Mouse (Mus musculus): ENCODE data around the gene 1700016H13Rik. TPM values are rescaled to one million over a fixed set of nuclear protein-coding genes. Genes with fewer than 3 reads are reported as not detected.

1700016H13Rik gene
- polyA plus RNA-seq, 1 experiment from 2014 or later = 0.28 TPM

DNA sequence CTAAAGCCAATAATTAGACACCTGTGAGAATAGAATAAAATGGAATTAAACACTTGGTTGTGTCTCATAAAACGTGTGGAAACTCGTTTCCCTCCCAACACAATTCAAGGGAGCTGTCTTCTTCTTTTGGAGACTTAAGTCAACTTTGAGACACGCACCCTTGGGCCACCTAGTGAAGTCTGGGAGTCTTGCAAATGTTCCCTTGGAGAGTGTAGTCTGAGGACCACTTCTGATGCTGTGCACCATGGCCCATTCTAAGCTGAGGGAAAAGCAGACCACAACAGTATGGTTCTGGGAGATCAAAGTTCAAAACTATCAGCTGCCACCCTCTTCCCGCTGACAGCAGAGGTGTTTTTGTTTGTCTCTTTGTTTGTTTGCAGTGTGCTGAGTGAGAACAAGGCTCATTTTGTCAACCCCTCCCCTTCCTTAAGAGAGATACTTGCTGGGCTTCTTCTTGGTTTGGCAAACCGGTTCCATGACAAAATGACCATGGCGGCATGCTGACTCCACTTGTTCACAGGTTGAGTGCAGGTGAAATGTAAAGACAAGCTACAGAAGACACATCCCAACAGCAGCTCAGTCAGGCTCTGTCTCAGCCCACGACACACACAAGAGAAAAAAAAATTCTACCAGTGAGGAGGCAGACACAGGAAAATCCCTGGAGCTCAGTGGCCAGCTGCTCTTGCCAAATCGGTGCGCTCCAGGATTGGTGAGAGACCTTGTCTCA is 25.8 kb downstream of the 1700016H13Rik start:
- 76% methylated on average over 9 of the region's 9 CpGs for WGBS

DNA sequence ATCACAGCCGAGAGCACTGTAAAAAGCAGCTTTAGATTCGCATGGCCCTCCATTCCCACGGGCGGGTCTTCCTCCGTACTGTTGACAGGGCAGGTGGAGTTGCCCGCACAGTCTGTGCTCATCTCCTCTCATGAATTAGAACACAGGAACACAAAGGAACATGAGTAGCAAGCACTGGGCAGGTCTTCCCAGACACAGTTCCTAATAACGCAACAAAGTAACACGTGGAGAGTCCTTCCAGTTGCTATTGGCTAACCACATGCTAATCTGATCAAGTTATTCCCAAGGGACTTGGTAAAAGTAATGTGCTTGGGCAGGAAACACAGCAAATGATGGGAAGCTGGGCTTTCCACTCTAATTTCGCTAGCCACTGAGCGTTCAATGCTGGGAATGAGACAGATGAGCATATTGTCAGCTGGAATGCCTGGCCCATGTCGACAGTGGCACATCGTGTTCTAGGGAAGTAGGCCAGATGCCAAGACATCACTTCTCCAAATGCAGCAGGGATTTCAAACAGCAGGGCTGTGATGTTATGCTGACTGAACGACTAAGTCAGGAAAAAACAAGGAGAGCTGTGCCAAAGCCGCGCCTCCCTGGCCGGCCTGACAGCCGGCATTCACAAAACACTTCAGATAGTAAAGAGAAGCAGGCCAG is 26.6 kb downstream of the 1700016H13Rik start, which contains the start of gene Slc10a6:
Slc10a6 (minus strand) TSS at position 293 of the 654 bp plus-strand sequence.
- DNase-seq (ENCODE audit: low spot score) = no peak
- WGBS = 66% methylated on average over 17 of the region's 17 CpGs
- H3K27ac ChIP-seq (replicated peaks; ENCODE audit: low read depth, low read length) = no peak within 1 kb of the TSS

More for the DNA sequence above, 25.8 kb downstream of the 1700016H13Rik start:
- Histone ChIP-seq H3K27ac (replicated peaks; ENCODE audit: low read depth, low read length) (no peak overlapping the region), H3K4me3 (ENCODE audit: low read depth, low read length) (no peak overlapping the region), H3K9ac (replicated peaks; ENCODE audit: low read length) (no peak overlapping the region), H3K4me2 (ENCODE audit: low read depth, low read length) (no peak overlapping the region), H3K4me1 (ENCODE audit: control insufficient read depth, insufficient read depth, low read length) (no peaks in the 10 kb centered on the region), H3K27me3 (ENCODE audit: control insufficient read depth, insufficient read depth, low read length) (no peaks in the 10 kb centered on the region), H3K9me3 (replicated peaks; ENCODE audit: control insufficient read depth, low read length) (no peaks in the 10 kb centered on the region), H3K36me3 (replicated peaks; ENCODE audit: control insufficient read depth, insufficient read depth, low read depth, low read length) (no peaks in the 10 kb centered on the region)
- no peak for ATAC-seq (replicated peaks; ENCODE audit: insufficient number of reproducible peaks, low FRiP score, low TSS enrichment, low read depth)
- no peak for DNase-seq (ENCODE audit: low spot score)

DNA sequence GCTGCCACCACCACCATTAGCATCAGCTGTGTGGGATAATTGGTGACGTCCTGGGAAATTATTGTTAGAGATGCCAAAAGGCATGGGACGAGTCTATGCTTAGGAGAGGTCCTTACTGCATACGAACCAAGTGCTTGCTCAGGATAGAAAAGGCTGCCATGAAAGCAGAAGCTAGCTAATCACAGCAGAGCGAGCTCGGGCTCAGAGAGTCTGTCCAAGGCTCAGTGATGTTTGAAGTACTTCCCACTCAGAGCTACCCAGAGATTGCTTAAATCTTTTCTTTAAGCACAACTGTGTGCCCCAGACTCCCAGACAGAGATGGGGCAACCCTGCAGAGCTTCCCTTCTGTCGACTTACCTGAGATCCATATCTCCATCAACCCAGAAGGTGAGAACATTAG is 27.3 kb downstream of the 1700016H13Rik start:
- Histone ChIP-seq H3K27me3 (ENCODE audit: control insufficient read depth, insufficient read depth, low read length) (no peaks in the 10 kb centered on the region), H3K27ac (replicated peaks; ENCODE audit: low read depth, low read length) (no peak overlapping the region), H3K9ac (replicated peaks; ENCODE audit: low read length) (no peak overlapping the region), H3K4me3 (ENCODE audit: low read depth, low read length) (no peak overlapping the region), H3K4me1 (ENCODE audit: control insufficient read depth, insufficient read depth, low read length) (no peaks in the 10 kb centered on the region), H3K36me3 (replicated peaks; ENCODE audit: control insufficient read depth, insufficient read depth, low read depth, low read length) (no peaks in the 10 kb centered on the region), H3K9me3 (replicated peaks; ENCODE audit: control insufficient read depth, low read length) (no peaks in the 10 kb centered on the region), H3K4me2 (ENCODE audit: low read depth, low read length) (no peak overlapping the region)
- DNase-seq (ENCODE audit: low spot score) = no peak
- ATAC-seq (replicated peaks; ENCODE audit: insufficient number of reproducible peaks, low FRiP score, low TSS enrichment, low read depth) = no peak
- WGBS = 77% methylated on average over 6 of the region's 6 CpGs

More for the DNA sequence above, 26.6 kb downstream of the 1700016H13Rik start, which contains the start of gene Slc10a6:
- H3K9ac ChIP-seq (replicated peaks; ENCODE audit: low read length) = no peak within 1 kb of the TSS
- H3K4me3 ChIP-seq (ENCODE audit: low read depth, low read length) = no peak within 1 kb of the TSS
- no peaks in the 10 kb centered on the region for H3K36me3 ChIP-seq (replicated peaks; ENCODE audit: control insufficient read depth, insufficient read depth, low read depth, low read length)
- ATAC-seq (replicated peaks; ENCODE audit: insufficient number of reproducible peaks, low FRiP score, low TSS enrichment, low read depth) = no peak
- H3K9me3 ChIP-seq (replicated peaks; ENCODE audit: control insufficient read depth, low read length) = no peaks in the 10 kb centered on the region
- H3K4me2 ChIP-seq (ENCODE audit: low read depth, low read length) = no peak within 1 kb of the TSS
- no peaks in the 10 kb centered on the region for H3K27me3 ChIP-seq (ENCODE audit: control insufficient read depth, insufficient read depth, low read length)
- no peaks in the 10 kb centered on the region for H3K4me1 ChIP-seq (ENCODE audit: control insufficient read depth, insufficient read depth, low read length)

DNA sequence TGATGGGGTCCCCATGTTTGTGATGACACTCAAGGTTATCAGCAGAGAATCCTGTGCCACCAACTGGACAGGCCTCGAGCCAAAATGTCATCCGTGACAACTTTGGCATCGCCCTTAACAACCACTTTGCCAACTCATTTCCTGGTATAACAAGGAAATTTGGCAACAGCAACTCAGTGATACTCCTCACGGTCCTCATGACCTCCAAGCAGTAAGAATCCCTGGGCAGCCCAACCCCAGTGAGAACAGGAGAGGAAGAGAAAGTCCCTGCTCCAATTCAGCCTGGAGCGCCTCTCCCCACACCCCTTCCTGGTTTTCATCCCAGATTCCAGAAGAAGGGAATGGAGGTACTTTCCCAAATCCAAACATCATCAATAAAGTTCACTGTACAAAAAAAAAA is 31.0 kb downstream of the 1700016H13Rik start:
- ATAC-seq (replicated peaks; ENCODE audit: insufficient number of reproducible peaks, low FRiP score, low TSS enrichment, low read depth) (no peak), DNase-seq (ENCODE audit: low spot score) (no peak)
- H3K4me2 ChIP-seq (ENCODE audit: low read depth, low read length) = no peak overlapping the region
- H3K4me3 ChIP-seq (ENCODE audit: low read depth, low read length) = no peak overlapping the region
- H3K27me3 ChIP-seq (ENCODE audit: control insufficient read depth, insufficient read depth, low read length) = no peaks in the 10 kb centered on the region
- H3K9me3 ChIP-seq (replicated peaks; ENCODE audit: control insufficient read depth, low read length) = no peaks in the 10 kb centered on the region
- no peak overlapping the region for H3K9ac ChIP-seq (replicated peaks; ENCODE audit: low read length)
- H3K36me3 ChIP-seq (replicated peaks; ENCODE audit: control insufficient read depth, insufficient read depth, low read depth, low read length) = no peaks in the 10 kb centered on the region
- no peaks in the 10 kb centered on the region for H3K4me1 ChIP-seq (ENCODE audit: control insufficient read depth, insufficient read depth, low read length)
- 90% methylated on average over 5 of the region's 5 CpGs for WGBS
- no peak overlapping the region for H3K27ac ChIP-seq (replicated peaks; ENCODE audit: low read depth, low read length)

DNA sequence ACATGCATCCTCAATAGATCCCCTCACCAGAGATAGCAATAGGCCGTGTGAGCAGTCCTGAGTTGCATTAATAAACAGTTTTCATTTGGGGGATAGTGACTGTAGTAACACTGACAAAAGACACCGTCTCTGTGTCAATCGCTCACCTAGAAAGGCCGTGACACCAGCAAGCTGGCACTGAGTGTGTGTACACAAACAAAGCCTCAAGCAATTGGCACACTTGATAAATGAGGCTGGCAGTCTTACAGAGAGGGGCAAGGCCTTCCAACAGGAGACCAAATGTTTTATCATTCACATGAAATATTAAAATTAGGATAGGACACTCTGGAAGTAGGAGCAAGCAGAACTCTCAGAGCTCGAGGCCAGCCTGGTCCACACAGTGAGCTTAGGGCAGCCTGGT is 33.5 kb downstream of the 1700016H13Rik start:
- no peak overlapping the region for H3K4me2 ChIP-seq (ENCODE audit: low read depth, low read length)

DNA sequence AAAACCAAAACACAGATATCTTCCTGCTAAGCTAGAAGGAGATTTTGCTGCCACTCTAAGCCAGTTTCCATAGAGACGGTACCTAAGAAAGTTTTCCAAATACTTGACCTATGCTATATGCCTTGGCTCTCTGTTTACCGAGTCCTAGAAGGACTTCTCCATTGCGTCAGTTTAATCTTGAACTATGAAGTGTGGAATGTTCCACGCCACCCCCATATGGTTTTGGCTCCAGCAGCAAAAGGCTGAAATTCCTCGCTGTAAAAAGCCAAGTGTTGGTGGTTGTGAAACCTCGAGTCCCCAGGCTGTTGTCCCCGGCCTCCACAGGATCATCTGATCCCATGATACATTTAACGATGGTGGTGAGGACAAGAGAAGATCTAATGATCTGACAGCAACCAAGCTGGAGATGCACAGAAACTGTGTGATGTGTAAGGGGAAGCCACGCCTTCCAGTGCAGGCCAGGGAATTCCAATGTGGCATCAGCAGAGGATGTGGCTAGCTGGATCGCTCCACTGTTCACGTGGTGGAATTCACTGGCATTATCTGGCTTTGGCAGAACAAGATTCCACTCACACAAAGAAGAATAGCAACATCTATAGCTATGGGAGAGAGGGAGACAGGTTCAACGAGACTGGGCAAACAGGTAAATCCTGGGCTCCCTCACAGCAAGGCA is 35.4 kb downstream of the 1700016H13Rik start:
- H3K36me3 ChIP-seq (replicated peaks; ENCODE audit: control insufficient read depth, insufficient read depth, low read depth, low read length) = no peaks in the 10 kb centered on the region
- H3K9me3 ChIP-seq (replicated peaks; ENCODE audit: control insufficient read depth, low read length) = no peaks in the 10 kb centered on the region
- H3K4me2 ChIP-seq (ENCODE audit: low read depth, low read length) = no peak overlapping the region
- DNase-seq (ENCODE audit: low spot score) (no peak), ATAC-seq (replicated peaks; ENCODE audit: insufficient number of reproducible peaks, low FRiP score, low TSS enrichment, low read depth) (no peak)
- no peaks in the 10 kb centered on the region for H3K4me1 ChIP-seq (ENCODE audit: control insufficient read depth, insufficient read depth, low read length)
- H3K27me3 ChIP-seq (ENCODE audit: control insufficient read depth, insufficient read depth, low read length) = no peaks in the 10 kb centered on the region
- H3K4me3 ChIP-seq (ENCODE audit: low read depth, low read length) = no peak overlapping the region
- WGBS = 78% methylated on average over 12 of the region's 12 CpGs
- no peak overlapping the region for H3K27ac ChIP-seq (replicated peaks; ENCODE audit: low read depth, low read length)
- no peak overlapping the region for H3K9ac ChIP-seq (replicated peaks; ENCODE audit: low read length)

More for the DNA sequence above, 33.5 kb downstream of the 1700016H13Rik start:
- no peaks in the 10 kb centered on the region for H3K27me3 ChIP-seq (ENCODE audit: control insufficient read depth, insufficient read depth, low read length)
- DNase-seq (ENCODE audit: low spot score) (no peak), ATAC-seq (replicated peaks; ENCODE audit: insufficient number of reproducible peaks, low FRiP score, low TSS enrichment, low read depth) (no peak)
- H3K4me1 ChIP-seq (ENCODE audit: control insufficient read depth, insufficient read depth, low read length) = no peaks in the 10 kb centered on the region
- WGBS = 82% methylated on average over 5 of the region's 5 CpGs
- no peaks in the 10 kb centered on the region for H3K9me3 ChIP-seq (replicated peaks; ENCODE audit: control insufficient read depth, low read length)
- no peaks in the 10 kb centered on the region for H3K36me3 ChIP-seq (replicated peaks; ENCODE audit: control insufficient read depth, insufficient read depth, low read depth, low read length)
- no peak overlapping the region for H3K4me3 ChIP-seq (ENCODE audit: low read depth, low read length)
- no peak overlapping the region for H3K9ac ChIP-seq (replicated peaks; ENCODE audit: low read length)
- H3K27ac ChIP-seq (replicated peaks; ENCODE audit: low read depth, low read length) = no peak overlapping the region

DNA sequence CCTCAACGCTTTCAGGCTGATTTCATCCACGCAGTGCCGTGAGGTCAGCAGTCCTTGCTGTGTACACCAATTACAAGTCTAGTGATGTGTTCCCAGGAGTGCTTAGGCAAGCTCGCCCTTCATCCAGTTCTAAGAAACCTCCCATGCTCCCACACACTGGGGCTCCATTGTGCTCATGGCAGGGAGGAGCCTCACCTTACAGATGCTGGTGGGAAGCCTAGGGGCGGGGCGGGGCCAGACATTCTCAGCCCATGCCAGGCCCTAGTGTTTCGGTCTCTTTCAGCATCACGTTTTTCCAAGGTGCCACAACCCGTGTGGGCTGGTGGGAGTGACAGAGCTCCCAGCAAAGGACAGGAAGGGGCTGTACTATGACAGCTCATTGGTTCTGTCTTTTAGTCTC is 38.6 kb downstream of the 1700016H13Rik start:
- Histone ChIP-seq H3K4me3 (ENCODE audit: low read depth, low read length) (no peak overlapping the region), H3K27me3 (ENCODE audit: control insufficient read depth, insufficient read depth, low read length) (no peaks in the 10 kb centered on the region), H3K9ac (replicated peaks; ENCODE audit: low read length) (no peak overlapping the region), H3K36me3 (replicated peaks; ENCODE audit: control insufficient read depth, insufficient read depth, low read depth, low read length) (no peaks in the 10 kb centered on the region), H3K4me1 (ENCODE audit: control insufficient read depth, insufficient read depth, low read length) (no peaks in the 10 kb centered on the region), H3K27ac (replicated peaks; ENCODE audit: low read depth, low read length) (no peak overlapping the region), H3K9me3 (replicated peaks; ENCODE audit: control insufficient read depth, low read length) (no peaks in the 10 kb centered on the region), H3K4me2 (ENCODE audit: low read depth, low read length) (no peak overlapping the region)
- WGBS = 62% methylated on average over 9 of the region's 9 CpGs
- no peak for ATAC-seq (replicated peaks; ENCODE audit: insufficient number of reproducible peaks, low FRiP score, low TSS enrichment, low read depth)
- no peak for DNase-seq (ENCODE audit: low spot score)

DNA sequence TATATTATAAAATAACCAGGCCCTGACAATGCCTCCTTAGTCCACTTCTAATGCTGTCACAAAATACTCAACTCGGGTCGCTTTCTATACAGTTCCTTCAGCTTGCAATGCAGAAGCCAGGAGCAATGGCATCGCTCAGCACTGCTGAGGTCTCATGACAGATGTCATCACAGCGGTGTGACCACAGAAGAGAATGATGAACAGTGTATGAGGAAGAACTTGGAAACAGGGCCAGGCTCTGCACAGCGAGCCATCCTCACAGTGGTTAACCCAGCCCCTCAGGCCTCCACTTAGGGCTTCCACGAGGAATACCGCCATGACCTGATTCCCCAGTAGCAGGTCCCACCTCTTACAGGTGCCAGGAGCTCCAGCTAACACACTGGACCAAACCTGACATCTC is 41.5 kb downstream of the 1700016H13Rik start:
- WGBS = 94% methylated on average over 7 of the region's 7 CpGs
- H3K9ac ChIP-seq (replicated peaks; ENCODE audit: low read length) = no peak overlapping the region
- H3K9me3 ChIP-seq (replicated peaks; ENCODE audit: control insufficient read depth, low read length) = no peaks in the 10 kb centered on the region
- no peaks in the 10 kb centered on the region for H3K4me1 ChIP-seq (ENCODE audit: control insufficient read depth, insufficient read depth, low read length)
- no peak overlapping the region for H3K4me3 ChIP-seq (ENCODE audit: low read depth, low read length)
- H3K27ac ChIP-seq (replicated peaks; ENCODE audit: low read depth, low read length) = no peak overlapping the region
- no peaks in the 10 kb centered on the region for H3K36me3 ChIP-seq (replicated peaks; ENCODE audit: control insufficient read depth, insufficient read depth, low read depth, low read length)
- no peak for ATAC-seq (replicated peaks; ENCODE audit: insufficient number of reproducible peaks, low FRiP score, low TSS enrichment, low read depth)
- no peak for DNase-seq (ENCODE audit: low spot score)
- no peaks in the 10 kb centered on the region for H3K27me3 ChIP-seq (ENCODE audit: control insufficient read depth, insufficient read depth, low read length)
- H3K4me2 ChIP-seq (ENCODE audit: low read depth, low read length) = no peak overlapping the region

All from embryonic facial prominence, embryonic 11.5 days (tissue).